Mouse (Mus musculus): ENCODE data around the gene Ank3.

- TF ChIP-seq EP300 (IDR thresholded peaks at IDR 0.05; ENCODE audit: low read depth in 1 of 2, low read length in 2 of 2) (no peak), CTCF (IDR thresholded peaks at IDR 0.05 in 2 of 3, conservative IDR thresholded peaks at IDR 0.05 in 1 of 3; ENCODE audit: control insufficient read depth in 1 of 3, insufficient read depth in 1 of 3, low read depth in 2 of 3, low read length in 3 of 3, poor library complexity in 1 of 3, severe bottlenecking in 1 of 3) (no peak), MYC (IDR thresholded peaks at IDR 0.05; ENCODE audit: low read depth, low read length) (no peak)
These were observed 1.3 kb downstream of the Ank3 start for GRCm38 (mm10) chr10:69399814-69400385.

Data from MEL (cell line).